Mouse (Mus musculus) hindbrain, embryonic 11.5 days (tissue): ENCODE results near the gene Mtss1l. TPM values are rescaled to one million over a fixed set of nuclear protein-coding genes. Genes with fewer than 3 reads are reported as not detected.

Experiments
- ATAC-seq: fragments of 200-750 bp; cut with Nextera tagmentation; 2 replicates; pipeline ENCODE4 v1.8.0; 2017; ENCODE audit warnings: mild to moderate bottlenecking, moderate TSS enrichment, moderate library complexity; ENCODE audit not compliant: low FRiP score
- DNase-seq: peaks from one replicate; pipeline ENCODE4 v3.0.0-alpha.2; 2015; ENCODE audit warnings: low spot score
- H3K27ac ChIP-seq: fragments of 300-500 bp; sonication (generic); 2 replicates; pipeline ENCODE4 v1.5.1; 2014; ENCODE audit warnings: mild to moderate bottlenecking, low read depth, low read length
- H3K27me3 ChIP-seq: fragments of 300-500 bp; sonication (generic); 2 replicates; pipeline ENCODE4 v1.6.1; 2014; ENCODE audit warnings: mild to moderate bottlenecking, low read length, moderate library complexity, mixed read lengths; ENCODE audit not compliant: control insufficient read depth, insufficient read depth
- H3K36me3 ChIP-seq: fragments of 300-500 bp; sonication (generic); 2 replicates; pipeline ENCODE4 v1.6.1; 2014; ENCODE audit warnings: mild to moderate bottlenecking, low read length, moderate library complexity, mixed read lengths; ENCODE audit not compliant: control insufficient read depth, insufficient read depth
- H3K4me1 ChIP-seq: fragments of 300-500 bp; sonication (generic); replicated peaks from 2 replicates; pipeline ENCODE4 v1.6.1; 2014; ENCODE audit warnings: low read length, mixed read lengths; ENCODE audit not compliant: control insufficient read depth, insufficient read depth
- H3K4me2 ChIP-seq: fragments of 300-500 bp; sonication (generic); replicated peaks from 2 replicates; pipeline ENCODE4 v1.6.1; 2014; ENCODE audit warnings: mild to moderate bottlenecking, low read depth, low read length
- H3K4me3 ChIP-seq: fragments of 300-500 bp; sonication (generic); 2 replicates; pipeline ENCODE4 v1.5.1; 2014; ENCODE audit warnings: low read depth, low read length
- H3K9ac ChIP-seq: fragments of 300-500 bp; sonication (generic); 2 replicates; pipeline ENCODE4 v1.6.1; 2014; ENCODE audit warnings: low read depth, low read length
- H3K9me3 ChIP-seq: fragments of 300-500 bp; sonication (generic); 2 replicates; pipeline ENCODE4 v1.6.1; 2016; ENCODE audit warnings: low read length; ENCODE audit not compliant: control insufficient read depth
- WGBS: fragments of 180-500 bp; shearing (Covaris S2); extraction: QIAGEN DNeasy Blood & Tissue Kit; methylation state at CpG from one replicate; pipeline ENCODE4 v1.1.7; 2014; 5-methylcytosine and 5-hydroxymethylcytosine counted together
- polyA plus RNA-seq: library from polyadenylated mRNA; unstranded; fragments of >200 nt; fragmentation: Nextera tagmentation; extraction: Ambion mirVana; gene quantifications from 2 replicates; pipeline ENCODE4 v1.2.1, GENCODE M21; 2014

Mtss1l gene
- polyA plus RNA-seq, 1 experiment from 2014 or later = 10.5 TPM

DNA sequence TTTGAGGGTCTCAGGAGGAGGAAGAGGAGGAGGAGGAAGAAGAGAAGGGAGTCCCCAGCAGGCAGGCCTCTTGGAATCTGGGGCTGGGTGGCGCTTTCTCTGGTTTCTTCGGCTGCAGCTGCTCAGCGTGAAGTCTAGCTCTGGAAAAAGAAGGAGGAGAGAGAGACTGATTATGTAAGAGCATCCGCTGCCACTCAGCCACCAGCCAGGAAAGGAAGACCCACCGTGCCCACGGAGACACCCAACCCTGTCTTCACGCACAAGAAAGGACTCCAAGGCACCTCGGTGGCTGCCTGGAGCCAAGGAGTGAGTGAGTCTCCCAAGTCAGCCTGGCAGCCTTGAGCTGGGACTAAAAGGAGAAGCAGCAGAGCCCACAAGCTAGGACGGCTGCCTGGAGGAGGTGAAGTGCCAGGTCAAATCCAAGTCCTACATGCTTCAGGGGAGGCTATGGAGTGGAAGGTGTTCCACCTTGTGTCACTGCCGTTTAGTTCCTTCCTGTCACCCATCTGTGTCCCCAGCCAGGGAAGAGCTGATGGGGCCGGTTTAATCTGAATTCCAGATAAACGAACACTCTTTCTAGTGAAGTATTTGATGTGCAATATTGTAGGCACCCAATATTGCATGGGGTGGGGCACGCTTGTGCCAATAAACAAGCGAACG lies 34.4 kb downstream of the Mtss1l start:
- Histone ChIP-seq H3K27me3 (no peaks in the 10 kb centered on the region), H3K9me3 (no peaks in the 10 kb centered on the region), H3K4me1 (no peaks in the 10 kb centered on the region), H3K4me2 (no peak overlapping the region), H3K36me3 (no peaks in the 10 kb centered on the region), H3K4me3 (no peak overlapping the region), H3K27ac (no peak overlapping the region), H3K9ac (no peak overlapping the region)
- DNase-seq (no peak), ATAC-seq (no peak)
- WGBS = 67% methylated on average over 15 of the region's 15 CpGs

DNA sequence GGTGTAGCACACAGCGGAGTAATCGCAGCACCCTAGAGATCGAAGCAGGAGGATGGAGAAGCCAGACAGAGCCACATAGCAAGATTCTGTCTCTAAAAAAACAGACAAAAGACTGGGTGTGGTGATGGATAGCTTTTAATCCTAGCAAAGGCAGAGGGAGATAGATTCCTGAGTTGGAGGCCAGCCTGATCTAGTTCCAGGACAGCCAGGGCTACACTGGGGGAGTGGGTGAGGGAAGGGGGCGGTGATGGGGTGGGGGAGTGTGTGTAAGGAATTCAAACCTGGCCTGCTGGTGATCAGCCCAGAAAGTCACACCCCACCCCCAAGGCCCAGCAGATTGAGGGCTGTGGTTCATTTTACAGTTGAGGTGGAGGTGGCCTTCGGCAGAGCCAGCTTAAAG lies 34.9 kb downstream of the Mtss1l start:
- ATAC-seq = no peak
- H3K9ac ChIP-seq = no peak overlapping the region
- no peaks in the 10 kb centered on the region for H3K4me1 ChIP-seq
- H3K9me3 ChIP-seq = no peaks in the 10 kb centered on the region
- no peaks in the 10 kb centered on the region for H3K27me3 ChIP-seq
- WGBS = 87% methylated on average over 5 of the region's 5 CpGs
- H3K4me3 ChIP-seq = no peak overlapping the region
- no peak overlapping the region for H3K4me2 ChIP-seq
- no peak overlapping the region for H3K27ac ChIP-seq
- no peak for DNase-seq
- no peaks in the 10 kb centered on the region for H3K36me3 ChIP-seq

GRCm38 (mm10) chr8:110760280-110760940 lies 39.1 kb downstream of the Mtss1l start:
- DNase-seq (no peak), ATAC-seq (no peak)
- Histone ChIP-seq H3K4me1 (no peaks in the 10 kb centered on the region), H3K9ac (no peak overlapping the region), H3K36me3 (no peaks in the 10 kb centered on the region), H3K27me3 (no peaks in the 10 kb centered on the region), H3K4me3 (no peak overlapping the region), H3K9me3 (no peaks in the 10 kb centered on the region), H3K4me2 (no peak overlapping the region), H3K27ac (no peak overlapping the region)
- WGBS = 72% methylated on average over 7 of the region's 7 CpGs

DNA sequence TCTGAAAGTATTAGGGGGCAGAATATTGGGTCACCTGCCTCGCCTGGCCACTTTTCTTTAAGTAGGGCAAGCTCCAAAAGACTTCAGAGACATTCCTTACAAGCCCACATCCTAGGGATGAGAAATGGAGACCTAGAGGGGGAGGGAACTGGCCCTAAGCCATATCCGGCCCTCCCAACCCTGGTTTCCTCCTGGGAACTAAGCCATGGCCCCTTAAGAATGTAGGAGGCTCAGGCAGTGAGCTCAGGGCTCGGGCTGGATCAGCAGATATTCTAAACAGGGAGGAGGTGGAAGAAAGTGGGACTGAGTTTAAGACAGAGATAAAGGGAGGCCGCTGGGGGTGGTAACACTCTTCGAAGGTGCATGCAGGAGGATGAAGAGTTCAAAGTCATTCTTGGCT lies 39.9 kb downstream of the Mtss1l start:
- Histone ChIP-seq H3K4me1 (no peaks in the 10 kb centered on the region), H3K4me2 (no peak overlapping the region), H3K27me3 (no peaks in the 10 kb centered on the region), H3K9me3 (no peaks in the 10 kb centered on the region), H3K4me3 (no peak overlapping the region), H3K27ac (no peak overlapping the region), H3K9ac (no peak overlapping the region), H3K36me3 (no peaks in the 10 kb centered on the region)
- ATAC-seq (no peak), DNase-seq (no peak)
- WGBS = 61% methylated on average over 5 of the region's 5 CpGs

DNA sequence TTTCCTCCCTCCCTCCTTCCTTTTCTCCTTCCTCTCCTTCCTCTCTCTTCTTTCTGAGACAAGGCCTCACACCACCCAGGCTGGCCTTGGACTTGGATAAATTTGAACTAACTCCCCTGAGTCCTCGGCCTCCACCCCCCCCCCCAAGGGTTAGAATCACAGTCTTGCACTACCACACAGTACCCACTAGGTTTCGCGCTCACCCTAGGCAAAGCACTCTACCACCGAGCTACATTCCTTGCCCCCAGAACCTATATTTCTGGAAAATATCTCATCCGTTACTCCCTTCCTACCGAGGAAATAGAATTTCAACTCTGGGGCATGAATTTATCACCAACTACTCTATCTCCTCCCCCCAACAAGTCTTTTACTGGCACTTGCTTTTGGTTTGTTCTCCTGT lies 40.7 kb downstream of the Mtss1l start:
- no peaks in the 10 kb centered on the region for H3K36me3 ChIP-seq
- 72% methylated on average over 6 of the region's 6 CpGs for WGBS
- no peaks in the 10 kb centered on the region for H3K4me1 ChIP-seq
- H3K9ac ChIP-seq = no peak overlapping the region
- H3K9me3 ChIP-seq = no peaks in the 10 kb centered on the region
- no peak for DNase-seq
- no peaks in the 10 kb centered on the region for H3K27me3 ChIP-seq
- no peak overlapping the region for H3K4me2 ChIP-seq
- no peak for ATAC-seq
- no peak overlapping the region for H3K4me3 ChIP-seq
- H3K27ac ChIP-seq = no peak overlapping the region

DNA sequence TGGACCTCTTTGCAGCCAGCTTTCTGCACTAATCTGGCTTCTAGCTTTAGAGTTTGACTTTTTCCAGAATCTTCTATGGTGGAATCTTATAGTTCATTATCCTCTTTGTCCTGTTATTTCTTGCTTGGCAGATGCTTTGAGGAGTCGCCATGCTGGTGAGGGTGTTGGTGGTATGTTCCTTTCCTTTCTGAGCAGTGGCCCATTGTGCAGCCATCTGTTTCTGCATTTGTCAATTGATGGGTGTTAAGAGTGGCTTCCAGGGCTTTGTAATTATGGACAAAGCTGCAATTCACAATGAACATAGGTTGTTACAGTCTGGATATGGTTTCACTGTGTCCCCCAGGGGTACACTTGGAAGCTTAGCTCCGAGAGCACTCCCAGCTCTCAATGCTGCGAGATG lies 43.4 kb downstream of the Mtss1l start:
- DNase-seq (no peak), ATAC-seq (no peak)
- no peaks in the 10 kb centered on the region for H3K36me3 ChIP-seq
- 60% methylated on average over 3 of the region's 3 CpGs for whole genome bisulfite sequencing
- H3K9me3 ChIP-seq = no peaks in the 10 kb centered on the region
- no peak overlapping the region for H3K4me2 ChIP-seq
- H3K4me3 ChIP-seq = no peak overlapping the region
- H3K27me3 ChIP-seq = no peaks in the 10 kb centered on the region
- no peaks in the 10 kb centered on the region for H3K4me1 ChIP-seq
- H3K27ac ChIP-seq = no peak overlapping the region
- no peak overlapping the region for H3K9ac ChIP-seq

- Histone ChIP-seq H3K4me1 (no peaks in the 10 kb centered on the region), H3K9ac (no peak overlapping the region), H3K36me3 (no peaks in the 10 kb centered on the region), H3K4me2 (no peak overlapping the region), H3K27ac (no peak overlapping the region), H3K27me3 (no peaks in the 10 kb centered on the region), H3K4me3 (no peak overlapping the region), H3K9me3 (no peaks in the 10 kb centered on the region)
- DNase-seq (no peak), ATAC-seq (no peak)
- 89% methylated on average over 6 of the region's 6 CpGs for WGBS
Measured at GRCm38 (mm10) chr8:110767261-110767660, 46.0 kb downstream of the Mtss1l start.

- H3K4me3 ChIP-seq = no peak overlapping the region
- WGBS = 82% methylated on average over 7 of the region's 7 CpGs
- no peak overlapping the region for H3K4me2 ChIP-seq
- DNase-seq (no peak), ATAC-seq (no peak)
- H3K9ac ChIP-seq = no peak overlapping the region
- H3K27me3 ChIP-seq = no peaks in the 10 kb centered on the region
- H3K9me3 ChIP-seq = no peaks in the 10 kb centered on the region
- H3K27ac ChIP-seq = no peak overlapping the region
- H3K36me3 ChIP-seq = no peaks in the 10 kb centered on the region
- H3K4me1 ChIP-seq = no peaks in the 10 kb centered on the region
Measured at GRCm38 (mm10) chr8:110772452-110772851, 51.2 kb downstream of the Mtss1l start.

DNA sequence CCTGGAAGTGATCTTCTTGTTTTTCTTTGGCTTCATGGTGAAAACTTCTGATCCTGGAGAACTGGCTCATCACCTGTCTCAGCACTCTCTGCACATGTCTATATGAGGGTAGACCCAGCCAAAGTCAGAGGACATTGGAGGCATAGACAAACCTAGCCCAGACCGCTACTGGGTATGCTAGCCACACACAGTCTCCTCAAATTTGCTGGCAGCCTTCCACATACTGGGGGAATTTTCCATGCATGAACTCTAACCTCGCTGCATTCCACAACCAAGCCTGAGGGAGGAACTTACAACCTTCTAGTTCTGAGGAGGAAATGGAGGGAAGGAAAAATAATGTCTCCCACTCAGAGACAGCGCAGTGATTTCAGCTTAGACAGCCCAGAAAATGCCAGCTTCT lies 52.8 kb downstream of the Mtss1l start:
- no peaks in the 10 kb centered on the region for H3K4me1 ChIP-seq
- ATAC-seq (no peak), DNase-seq (no peak)
- 85% methylated on average over 3 of the region's 3 CpGs for WGBS
- no peak overlapping the region for H3K4me2 ChIP-seq
- no peaks in the 10 kb centered on the region for H3K9me3 ChIP-seq
- no peak overlapping the region for H3K4me3 ChIP-seq
- no peak overlapping the region for H3K27ac ChIP-seq
- H3K36me3 ChIP-seq = no peaks in the 10 kb centered on the region
- H3K27me3 ChIP-seq = no peaks in the 10 kb centered on the region
- no peak overlapping the region for H3K9ac ChIP-seq
